Mouse (Mus musculus) stomach, embryonic 15.5 days (tissue): Measurements from ENCODE around the gene Rsph6a. TPM values are rescaled to one million over a fixed set of nuclear protein-coding genes. Genes with fewer than 3 reads are reported as not detected.

Experiments used
- ATAC-seq: fragments of 200-750 bp; cut with Nextera tagmentation; 2 replicates; pipeline ENCODE4 v1.8.0; 2017; ENCODE audit warnings: low read depth, moderate number of reproducible peaks, moderate TSS enrichment; ENCODE audit not compliant: insufficient read depth, low FRiP score
- H3K27ac ChIP-seq: fragments of 300-500 bp; sonication (generic); 2 replicates; pipeline ENCODE4 v1.5.1; 2015; ENCODE audit warnings: mild to moderate bottlenecking, inconsistent platforms
- H3K27me3 ChIP-seq: fragments of 300-500 bp; sonication (generic); replicated peaks from 2 replicates; pipeline ENCODE4 v1.6.1; 2015; ENCODE audit warnings: inconsistent platforms
- H3K36me3 ChIP-seq: fragments of 300-500 bp; sonication (generic); 2 replicates; pipeline ENCODE4 v1.6.1; 2015; ENCODE audit warnings: inconsistent platforms
- H3K4me1 ChIP-seq: fragments of 300-500 bp; sonication (generic); 2 replicates; pipeline ENCODE4 v1.6.1; 2015; ENCODE audit warnings: inconsistent platforms
- H3K4me2 ChIP-seq: fragments of 300-500 bp; sonication (generic); 2 replicates; pipeline ENCODE4 v1.6.1; 2015; ENCODE audit warnings: mild to moderate bottlenecking, inconsistent platforms
- H3K4me3 ChIP-seq: fragments of 300-500 bp; sonication (generic); replicated peaks from 2 replicates; pipeline ENCODE4 v1.5.1; 2015; ENCODE audit warnings: inconsistent platforms
- H3K9ac ChIP-seq: fragments of 300-500 bp; sonication (generic); 2 replicates; pipeline ENCODE4 v1.6.1; 2015; ENCODE audit warnings: inconsistent platforms
- H3K9me3 ChIP-seq: fragments of 300-500 bp; sonication (generic); 2 replicates; pipeline ENCODE4 v1.6.1; 2016; ENCODE audit warnings: inconsistent platforms
- WGBS: fragments of 180-500 bp; shearing (Covaris S2); methylation state at CpG from one replicate; pipeline ENCODE4 v1.1.7; 2015; 5-methylcytosine and 5-hydroxymethylcytosine counted together
- polyA plus RNA-seq: library from polyadenylated mRNA; unstranded; fragments of >200 nt; fragmentation: Nextera tagmentation; extraction: Ambion mirVana; gene quantifications from 2 replicates; pipeline ENCODE4 v1.2.1, GENCODE M21; 2015

Gene Rsph6a
- not detected in 2 replicates for polyA plus RNA-seq

DNA sequence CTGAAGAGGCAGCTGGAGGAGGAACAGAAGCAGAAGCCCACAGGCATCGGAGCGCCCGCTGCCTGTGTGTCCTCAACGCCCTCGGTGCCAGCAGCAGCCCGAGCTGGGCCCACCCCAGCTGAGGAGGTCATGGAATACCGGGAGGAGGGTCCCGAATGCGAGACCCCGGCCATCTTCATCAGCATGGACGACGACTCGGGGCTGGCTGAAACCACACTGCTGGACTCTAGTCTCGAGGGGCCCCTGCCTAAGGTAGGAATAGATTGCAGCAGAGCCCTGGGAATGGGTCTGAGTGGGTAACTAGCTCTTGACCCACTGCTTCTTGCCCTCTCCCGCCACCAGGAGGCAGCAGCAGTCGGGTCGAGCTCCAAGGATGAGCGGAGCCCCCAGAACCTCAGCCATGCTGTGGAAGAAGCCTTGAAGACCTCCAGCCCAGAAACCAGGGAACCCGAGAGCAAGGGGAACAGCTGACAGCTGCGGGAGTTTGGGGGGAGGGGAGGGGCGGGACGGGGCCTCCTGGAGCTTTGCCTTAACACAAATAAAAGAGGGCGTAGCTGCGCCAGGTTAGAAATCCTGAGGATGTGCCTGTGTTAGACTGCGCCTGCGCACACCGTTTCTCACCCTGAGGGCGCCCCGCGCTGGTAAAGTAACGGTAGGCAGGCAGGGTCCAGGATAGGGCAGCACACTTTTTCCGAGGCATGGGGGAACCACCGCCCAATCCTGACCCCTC is at the start of gene Rsph6a:
TSS of gene Rsph6a (plus strand) at position 644 of the 730 bp plus-strand sequence.
- Histone ChIP-seq H3K4me1 (0 out of 2 replicates have a peak, but pooled peaks cover 5% of the 10 kb centered on the region), H3K36me3 (peaks cover 30% of the 10 kb centered on the region; the same call in 1 of the 2 replicates), H3K4me3 (no peak within 1 kb of the TSS), H3K4me2 (peak within 1 kb of the TSS; percentile 37), H3K9me3 (no peaks in the 10 kb centered on the region), H3K27ac (no peak within 1 kb of the TSS), H3K27me3 (no peaks in the 10 kb centered on the region), H3K9ac (no peak within 1 kb of the TSS)
- peak; percentile 51; the same call in 1 of the 2 replicates for ATAC-seq
- WGBS: 30% methylated on average over 33 of the region's 33 CpGs

GRCm38 (mm10) chr7:19005417-19006121 is 48.9 kb upstream of the Rsph6a start:
- H3K4me2 ChIP-seq: peak overlapping the region; percentile 95
- peak overlapping the region; percentile 84; the same call in 1 of the 2 replicates for H3K9ac ChIP-seq
- H3K27me3 ChIP-seq: no peaks in the 10 kb centered on the region
- H3K36me3 ChIP-seq: peaks cover 15% of the 10 kb centered on the region
- ATAC-seq: no peak
- H3K27ac ChIP-seq: no peak overlapping the region
- H3K4me1 ChIP-seq: peaks cover 62% of the 10 kb centered on the region
- H3K4me3 ChIP-seq: peak overlapping the region; percentile 86
- H3K9me3 ChIP-seq: no peaks in the 10 kb centered on the region
- WGBS: 67% methylated on average over 34 of the region's 34 CpGs

- no peaks in the 10 kb centered on the region for H3K9me3 ChIP-seq
- peak overlapping the region; percentile 95 for H3K4me2 ChIP-seq
- no peak for ATAC-seq
- H3K4me1 ChIP-seq: peaks cover 57% of the 10 kb centered on the region
- no peak overlapping the region for H3K9ac ChIP-seq
- H3K27ac ChIP-seq: peak overlapping the region; percentile 85
- 5% methylated on average over 12 of the region's 12 CpGs for WGBS
- H3K36me3 ChIP-seq: peaks cover 15% of the 10 kb centered on the region
- H3K4me3 ChIP-seq: peak overlapping the region; percentile 86; the same call in 1 of the 2 replicates
- no peaks in the 10 kb centered on the region for H3K27me3 ChIP-seq
Measured at GRCm38 (mm10) chr7:19006476-19006875, 48.0 kb upstream of the Rsph6a start.

DNA sequence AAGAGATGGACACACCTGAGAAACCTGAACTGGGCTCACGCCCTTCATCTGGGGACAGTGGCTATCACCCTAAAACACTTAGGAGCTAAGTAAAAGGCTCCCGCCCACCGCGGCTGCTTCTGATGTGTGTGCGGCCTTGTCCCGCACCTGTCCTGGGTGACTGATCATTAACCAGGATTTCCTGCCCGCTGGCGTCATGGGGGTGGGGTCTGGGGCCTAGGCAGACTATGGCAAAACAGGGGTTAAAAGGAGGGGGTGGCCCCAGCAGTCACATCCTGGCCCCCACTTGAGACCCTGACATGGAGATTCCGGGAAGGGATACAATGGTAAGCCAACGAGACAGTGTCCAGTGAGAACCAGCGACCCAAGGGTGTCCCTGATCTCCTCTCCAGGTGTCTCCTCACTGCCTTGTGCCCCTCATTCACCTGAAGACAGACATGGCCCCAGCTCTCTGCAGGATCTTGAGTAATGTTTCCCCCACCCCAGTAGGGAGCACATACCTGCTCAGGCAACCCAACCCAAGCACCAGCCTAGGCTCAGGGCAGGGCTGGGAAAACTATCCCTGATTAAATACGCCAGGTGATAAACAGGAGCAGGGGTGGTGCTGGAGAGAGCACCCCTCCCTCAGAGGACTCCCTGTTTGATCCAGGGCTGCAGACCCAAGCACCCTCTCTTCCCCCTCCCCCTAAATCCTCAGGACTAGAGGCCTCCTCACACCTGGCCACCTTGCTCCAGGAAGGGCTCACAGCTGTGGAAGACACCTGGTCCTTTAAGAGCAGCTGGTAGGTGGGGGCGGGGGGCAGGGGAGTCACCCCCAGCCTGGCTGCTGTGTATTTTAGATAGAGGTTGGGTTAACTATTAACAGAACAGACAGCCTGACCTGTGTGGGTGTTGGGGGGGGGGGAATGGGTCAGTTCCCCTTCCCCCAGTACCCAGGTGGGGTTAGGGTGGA is 47.2 kb upstream of the Rsph6a start:
- no peaks in the 10 kb centered on the region for H3K27me3 ChIP-seq
- no peaks in the 10 kb centered on the region for H3K9me3 ChIP-seq
- peak overlapping the region; percentile 85 for H3K27ac ChIP-seq
- peaks cover 15% of the 10 kb centered on the region for H3K36me3 ChIP-seq
- peak overlapping the region; percentile 8; the same call in 1 of the 2 replicates for H3K4me3 ChIP-seq
- H3K9ac ChIP-seq: no peak overlapping the region
- peak; percentile 70 for ATAC-seq
- H3K4me2 ChIP-seq: peak overlapping the region; percentile 39
- 54% methylated on average over 13 of the region's 13 CpGs for WGBS
- H3K4me1 ChIP-seq: peaks cover 56% of the 10 kb centered on the region

DNA sequence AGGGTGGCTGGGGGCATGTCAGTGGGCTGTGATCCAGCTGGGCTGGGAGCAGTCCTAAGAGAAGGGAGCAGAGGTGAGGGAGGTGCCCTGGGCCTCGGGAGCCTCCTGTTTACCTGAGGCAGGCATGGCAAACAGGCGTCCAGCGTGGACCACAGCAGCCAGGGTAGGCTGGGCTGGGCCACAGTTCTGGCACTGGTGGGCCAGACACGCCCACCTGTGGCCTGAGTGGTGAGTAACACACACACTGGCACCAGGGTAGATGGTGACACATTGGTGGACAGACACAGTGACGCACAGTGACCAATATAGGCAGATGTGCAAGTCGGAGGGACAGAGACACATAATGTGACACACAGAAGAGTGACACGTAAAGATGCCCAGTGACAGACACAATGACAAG is 43.9 kb upstream of the Rsph6a start:
- no peak for ATAC-seq
- Histone ChIP-seq H3K4me2 (no peak overlapping the region), H3K27ac (no peak overlapping the region), H3K4me1 (peaks cover 42% of the 10 kb centered on the region), H3K9ac (no peak overlapping the region), H3K9me3 (no peaks in the 10 kb centered on the region), H3K4me3 (no peak overlapping the region), H3K27me3 (no peaks in the 10 kb centered on the region), H3K36me3 (peaks cover 8% of the 10 kb centered on the region)
- WGBS: 69% methylated on average over 7 of the region's 7 CpGs

DNA sequence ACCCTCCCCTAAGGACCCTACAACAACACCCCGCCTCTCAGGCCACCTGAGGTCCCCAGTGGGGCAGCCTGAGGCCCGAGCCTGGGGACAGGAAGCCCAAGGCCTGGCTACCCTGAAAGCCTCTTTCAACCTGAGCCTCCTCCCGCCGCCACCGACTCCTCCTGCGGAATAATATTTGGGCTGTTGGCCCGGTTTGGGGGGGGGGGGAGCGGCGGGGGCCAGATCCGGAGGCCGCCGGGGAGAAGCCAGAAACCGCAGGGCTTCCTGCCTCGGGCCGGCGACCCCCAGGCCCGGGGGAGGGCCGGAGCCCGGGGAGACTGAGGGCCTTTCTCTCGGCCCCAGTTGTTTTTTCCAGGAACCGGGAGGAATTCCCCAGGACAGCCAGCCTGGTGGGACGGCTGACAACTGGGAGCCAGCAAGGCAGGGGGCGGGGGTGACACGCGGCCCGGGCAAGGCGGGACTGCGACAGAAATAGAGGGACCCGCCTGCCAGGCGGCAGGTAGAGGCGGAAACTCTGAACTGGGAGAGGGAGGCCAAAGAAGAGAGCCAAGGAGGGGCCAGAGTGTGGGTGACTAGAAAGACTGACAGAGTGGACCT is 42.4 kb upstream of the Rsph6a start:
- H3K4me1 ChIP-seq: peaks cover 28% of the 10 kb centered on the region
- WGBS: 2% methylated on average over 31 of the region's 31 CpGs
- peak; percentile 38; the same call in 1 of the 2 replicates for ATAC-seq

DNA sequence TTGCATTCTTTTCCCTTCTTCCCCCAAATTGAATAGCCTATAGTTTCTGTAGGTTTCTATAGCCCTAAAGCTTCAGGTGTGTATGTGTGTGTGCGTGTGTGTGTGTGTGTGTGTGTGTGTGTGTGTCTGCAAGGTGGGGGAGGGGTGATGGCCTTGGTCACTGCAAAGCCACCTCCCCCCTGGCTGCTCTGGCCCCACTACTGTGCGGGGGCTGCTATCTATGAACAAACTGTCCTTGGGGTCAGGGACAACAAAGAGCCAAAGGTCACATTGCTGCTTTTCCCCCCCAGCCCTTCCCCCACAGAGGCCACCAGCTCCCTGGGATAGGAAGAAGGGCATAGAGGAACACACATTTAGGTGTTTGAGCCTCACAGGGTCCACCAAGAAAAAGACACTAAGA is 41.6 kb upstream of the Rsph6a start:
- H3K4me2 ChIP-seq: peak overlapping the region; percentile 3; the same call in 1 of the 2 replicates
- H3K4me3 ChIP-seq: no peak overlapping the region
- WGBS: 40% methylated on average over 2 of the region's 2 CpGs
- no peak overlapping the region; the same call in 1 of the 2 replicates for H3K27ac ChIP-seq
- no peak for ATAC-seq
- H3K9ac ChIP-seq: no peak overlapping the region
- H3K9me3 ChIP-seq: no peaks in the 10 kb centered on the region
- peaks cover 28% of the 10 kb centered on the region for H3K4me1 ChIP-seq
- H3K27me3 ChIP-seq: no peaks in the 10 kb centered on the region
- H3K36me3 ChIP-seq: no peaks in the 10 kb centered on the region

More for the DNA sequence above, 42.4 kb upstream of the Rsph6a start:
- no peaks in the 10 kb centered on the region for H3K27me3 ChIP-seq
- peak overlapping the region; percentile 36 for H3K4me3 ChIP-seq
- H3K4me2 ChIP-seq: peak overlapping the region; percentile 73
- H3K36me3 ChIP-seq: peaks cover 5% of the 10 kb centered on the region; the same call in 1 of the 2 replicates
- H3K9ac ChIP-seq: peak overlapping the region; percentile 33; the same call in 1 of the 2 replicates
- peak overlapping the region; percentile 83 for H3K27ac ChIP-seq
- H3K9me3 ChIP-seq: no peaks in the 10 kb centered on the region

DNA sequence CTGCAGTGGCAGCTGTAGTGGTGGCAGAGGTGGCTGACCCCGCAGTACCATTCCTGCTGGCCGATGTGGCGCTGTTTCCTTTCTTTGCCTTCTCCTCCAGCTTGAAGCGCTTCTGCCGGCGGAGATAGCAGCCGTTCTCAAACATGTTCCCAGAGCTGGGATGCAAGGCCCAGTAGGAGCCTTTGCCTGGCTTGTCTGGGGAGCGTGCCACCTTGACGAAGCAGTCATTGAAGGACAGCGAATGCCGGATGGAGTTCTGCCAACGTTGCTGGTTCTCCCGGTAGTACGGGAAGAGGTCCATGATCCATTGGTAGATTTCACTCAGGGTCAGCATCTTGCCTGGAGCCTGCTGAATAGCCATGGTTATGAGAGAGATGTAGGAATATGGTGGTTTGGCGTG is 40.0 kb upstream of the Rsph6a start:
- no peak for ATAC-seq
- no peak overlapping the region for H3K4me2 ChIP-seq
- H3K4me1 ChIP-seq: peaks cover 21% of the 10 kb centered on the region
- H3K9me3 ChIP-seq: no peaks in the 10 kb centered on the region
- no peak overlapping the region for H3K27ac ChIP-seq
- no peaks in the 10 kb centered on the region for H3K36me3 ChIP-seq
- H3K27me3 ChIP-seq: no peaks in the 10 kb centered on the region
- 61% methylated on average over 15 of the region's 15 CpGs for WGBS
- no peak overlapping the region for H3K9ac ChIP-seq
- H3K4me3 ChIP-seq: no peak overlapping the region

DNA sequence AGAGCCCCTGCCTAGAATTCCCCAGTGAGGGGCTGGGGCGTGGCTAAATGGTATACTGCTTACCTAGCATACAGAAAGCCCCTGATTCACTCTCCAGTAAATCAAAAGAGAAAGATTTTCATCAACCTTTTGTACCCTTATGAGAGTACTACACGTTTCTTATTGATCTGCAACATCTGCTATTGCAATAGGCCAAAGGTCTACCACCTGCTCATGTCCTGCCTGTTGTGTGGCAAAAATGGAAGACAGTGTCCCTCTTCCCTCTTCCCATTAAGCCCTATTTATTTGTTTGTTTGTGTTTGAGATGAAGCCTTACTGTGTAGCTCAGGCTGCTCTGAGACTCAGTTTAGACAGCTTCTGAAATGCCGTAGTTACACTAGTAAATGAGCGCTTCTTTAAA is 38.4 kb upstream of the Rsph6a start:
- peaks cover 10% of the 10 kb centered on the region; the same call in 1 of the 2 replicates for H3K27me3 ChIP-seq
- H3K9me3 ChIP-seq: no peaks in the 10 kb centered on the region
- no peak overlapping the region for H3K4me3 ChIP-seq
- no peak overlapping the region for H3K9ac ChIP-seq
- no peak for ATAC-seq
- peaks cover 17% of the 10 kb centered on the region for H3K4me1 ChIP-seq
- no peaks in the 10 kb centered on the region for H3K36me3 ChIP-seq
- H3K4me2 ChIP-seq: no peak overlapping the region
- H3K27ac ChIP-seq: no peak overlapping the region
- WGBS: 86% methylated on average over 4 of the region's 4 CpGs

DNA sequence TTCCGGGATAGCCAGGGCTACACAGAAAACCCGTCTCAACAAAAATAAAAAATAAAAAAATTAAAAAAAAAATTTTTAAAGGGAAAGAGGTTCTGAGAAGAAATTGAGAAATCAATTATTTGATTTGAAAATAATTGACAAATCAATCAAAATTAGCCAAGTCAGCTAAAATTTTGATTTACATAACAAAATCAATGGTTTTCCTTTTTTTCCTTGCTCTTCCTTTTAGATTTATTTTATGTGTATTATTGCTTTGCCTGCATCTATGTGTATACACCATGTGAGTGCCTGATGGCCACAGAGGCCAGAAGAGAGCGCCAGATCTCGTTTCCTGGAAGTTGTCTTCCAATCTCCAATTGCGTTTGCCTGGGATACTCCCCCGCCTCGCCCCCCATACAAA is 36.6 kb upstream of the Rsph6a start:
- H3K9ac ChIP-seq: no peak overlapping the region
- no peak for ATAC-seq
- no peaks in the 10 kb centered on the region for H3K9me3 ChIP-seq
- WGBS: 84% methylated on average over 7 of the region's 7 CpGs
- peaks cover 23% of the 10 kb centered on the region for H3K27me3 ChIP-seq
- no peaks in the 10 kb centered on the region for H3K36me3 ChIP-seq
- no peak overlapping the region for H3K27ac ChIP-seq
- 0 out of 2 replicates have a peak, but pooled peaks cover 6% of the 10 kb centered on the region for H3K4me1 ChIP-seq
- no peak overlapping the region for H3K4me2 ChIP-seq
- no peak overlapping the region for H3K4me3 ChIP-seq

- no peaks in the 10 kb centered on the region for H3K36me3 ChIP-seq
- peak overlapping the region; percentile 76 for H3K4me3 ChIP-seq
- no peaks in the 10 kb centered on the region for H3K9me3 ChIP-seq
- peaks cover 30% of the 10 kb centered on the region for H3K27me3 ChIP-seq
- WGBS: 8% methylated on average over 8 of the region's 8 CpGs
- peak overlapping the region; percentile 49 for H3K4me2 ChIP-seq
- peaks cover 21% of the 10 kb centered on the region for H3K4me1 ChIP-seq
- H3K27ac ChIP-seq: peak overlapping the region; percentile 16; the same call in 1 of the 2 replicates
- no peak overlapping the region for H3K9ac ChIP-seq
- no peak for ATAC-seq
Measured at GRCm38 (mm10) chr7:19021048-19021447, 33.4 kb upstream of the Rsph6a start.
